Mouse (Mus musculus) spleen, adult 2 months (tissue): Measurements from ENCODE around the gene Crtc3.

Experiments
- CTCF ChIP-seq: fragments of 200-500 bp; IDR thresholded peaks from 2 replicates; pipeline ENCODE4 v1.5.1; 2011; ENCODE audit warnings: mild to moderate bottlenecking, inconsistent platforms; ENCODE audit not compliant: insufficient read depth, insufficient read length, insufficient replicate concordance; ENCODE audit errors: extremely low read depth
- POLR2A ChIP-seq: fragments of 200-500 bp; IDR thresholded peaks from 2 replicates; pipeline ENCODE4 v1.6.1; 2011; ENCODE audit warnings: low read depth, low read length, inconsistent platforms

GRCm38 (mm10) chr7:80715306-80715705 lies 26.6 kb upstream of the Crtc3 start:
- no peak for TF ChIP-seq CTCF
- TF ChIP-seq POLR2A = no peak
